Mouse (Mus musculus): ENCODE measurements around the gene Pitpnm3. TPM values are rescaled to one million over a fixed set of nuclear protein-coding genes. Genes with fewer than 3 reads are reported as not detected.

The Pitpnm3 gene
- polyA plus RNA-seq, 1 experiment from 2014 or later, result 0.03 TPM

DNA sequence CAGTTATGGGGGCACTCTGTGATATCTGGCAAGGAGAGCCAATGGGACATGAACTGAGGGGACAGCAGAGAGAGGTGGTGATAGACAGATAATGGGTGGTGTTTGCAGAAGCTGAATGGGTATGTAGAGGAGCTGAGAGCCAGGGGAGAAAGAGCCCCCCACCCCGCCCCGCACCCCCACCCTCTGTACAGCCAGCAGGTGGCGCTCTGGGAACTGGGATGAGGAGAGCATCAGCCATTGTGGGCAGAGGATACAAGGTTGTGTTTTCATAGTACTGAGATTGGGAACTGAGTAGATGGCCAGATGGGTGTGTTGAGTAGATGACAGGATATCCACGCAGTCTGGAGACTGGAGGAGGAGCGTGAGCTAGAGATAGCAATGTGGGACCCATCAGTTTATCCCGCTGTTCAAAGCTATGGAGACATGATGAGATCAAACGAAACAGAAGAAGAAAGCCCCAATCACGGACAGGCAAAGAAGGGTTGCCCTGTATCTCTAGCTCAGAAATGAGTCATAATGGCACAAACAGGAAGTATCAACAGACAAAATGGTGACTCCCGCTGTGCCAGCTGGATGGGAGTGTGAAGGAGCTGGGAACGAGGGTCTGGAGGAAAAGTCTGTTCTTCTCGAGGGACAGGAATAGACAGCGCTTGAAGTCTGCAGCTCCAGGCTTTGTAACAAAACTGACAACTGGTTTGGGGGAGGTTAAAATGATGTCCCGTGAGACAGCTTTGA is 118.9 kb downstream of the Pitpnm3 start:
- H3K27ac ChIP-seq, result no peak overlapping the region
- no peak for DNase-seq (ENCODE audit: low spot score)
- H3K36me3 ChIP-seq, result no peaks in the 10 kb centered on the region
- peaks cover 4% of the 10 kb centered on the region for H3K4me1 ChIP-seq
- H3K9me3 ChIP-seq (replicated peaks), result no peaks in the 10 kb centered on the region
- H3K27me3 ChIP-seq (ENCODE audit: low read depth, poor library complexity, severe bottlenecking), result no peaks in the 10 kb centered on the region; the same call in 1 of the 2 replicates
- WGBS, result 80% methylated on average over 13 of the region's 13 CpGs
- no peak overlapping the region for H3K4me3 ChIP-seq

DNA sequence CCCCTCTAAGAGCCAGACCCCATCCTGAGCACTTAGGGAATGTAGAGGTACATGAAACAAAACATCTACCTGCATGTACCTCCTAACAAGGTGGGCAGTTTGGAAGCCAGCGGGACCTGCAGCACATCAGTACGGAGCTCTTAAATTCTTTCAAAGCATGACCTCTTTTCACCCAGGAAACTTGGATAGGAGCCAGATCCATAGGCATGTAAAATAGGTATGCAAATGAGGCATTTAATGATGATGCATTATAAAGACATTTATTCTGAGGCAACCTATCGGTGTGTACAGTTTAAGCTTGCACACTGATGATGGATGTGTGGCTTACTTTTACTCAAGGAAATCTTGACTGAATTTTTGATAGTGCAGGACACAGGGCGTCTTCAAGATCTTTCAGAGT is 120.9 kb downstream of the Pitpnm3 start:
- H3K9me3 ChIP-seq (replicated peaks), result no peaks in the 10 kb centered on the region
- H3K36me3 ChIP-seq, result no peaks in the 10 kb centered on the region
- no peak overlapping the region for H3K4me3 ChIP-seq
- WGBS, result 92% methylated on average over 4 of the region's 4 CpGs
- no peak overlapping the region for H3K27ac ChIP-seq
- H3K27me3 ChIP-seq (ENCODE audit: low read depth, poor library complexity, severe bottlenecking), result peaks cover 5% of the 10 kb centered on the region; the same call in 1 of the 2 replicates
- DNase-seq (ENCODE audit: low spot score), result no peak
- peaks cover 10% of the 10 kb centered on the region for H3K4me1 ChIP-seq

DNA sequence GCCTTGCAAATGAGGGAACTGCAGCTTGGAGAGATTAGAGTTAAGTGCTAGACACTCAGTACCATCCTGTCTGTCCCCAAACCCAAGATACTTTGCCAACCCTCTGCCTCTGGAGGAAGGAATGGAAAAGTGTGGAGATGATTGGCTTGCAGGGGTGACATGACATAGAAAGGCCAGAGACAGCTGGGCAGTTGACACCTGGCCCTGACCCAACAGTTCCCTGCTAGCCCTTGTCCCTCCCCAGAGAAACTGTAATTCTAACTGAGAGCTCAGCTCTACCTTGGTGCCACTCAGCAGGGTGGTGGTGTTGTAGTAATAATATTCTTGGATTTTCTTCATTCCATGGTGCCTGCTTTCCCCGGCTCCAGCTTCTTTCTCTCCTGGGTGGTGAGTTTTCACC is 123.6 kb downstream of the Pitpnm3 start:
- no peaks in the 10 kb centered on the region for H3K36me3 ChIP-seq
- peaks cover 10% of the 10 kb centered on the region for H3K4me1 ChIP-seq
- 85% methylated on average over 1 of the region's 1 CpGs for WGBS
- DNase-seq (ENCODE audit: low spot score), result no peak
- H3K9me3 ChIP-seq (replicated peaks), result no peaks in the 10 kb centered on the region
- no peak overlapping the region for H3K27ac ChIP-seq
- 0 out of 2 replicates have a peak, but pooled peaks cover 5% of the 10 kb centered on the region for H3K27me3 ChIP-seq (ENCODE audit: low read depth, poor library complexity, severe bottlenecking)
- no peak overlapping the region for H3K4me3 ChIP-seq

DNA sequence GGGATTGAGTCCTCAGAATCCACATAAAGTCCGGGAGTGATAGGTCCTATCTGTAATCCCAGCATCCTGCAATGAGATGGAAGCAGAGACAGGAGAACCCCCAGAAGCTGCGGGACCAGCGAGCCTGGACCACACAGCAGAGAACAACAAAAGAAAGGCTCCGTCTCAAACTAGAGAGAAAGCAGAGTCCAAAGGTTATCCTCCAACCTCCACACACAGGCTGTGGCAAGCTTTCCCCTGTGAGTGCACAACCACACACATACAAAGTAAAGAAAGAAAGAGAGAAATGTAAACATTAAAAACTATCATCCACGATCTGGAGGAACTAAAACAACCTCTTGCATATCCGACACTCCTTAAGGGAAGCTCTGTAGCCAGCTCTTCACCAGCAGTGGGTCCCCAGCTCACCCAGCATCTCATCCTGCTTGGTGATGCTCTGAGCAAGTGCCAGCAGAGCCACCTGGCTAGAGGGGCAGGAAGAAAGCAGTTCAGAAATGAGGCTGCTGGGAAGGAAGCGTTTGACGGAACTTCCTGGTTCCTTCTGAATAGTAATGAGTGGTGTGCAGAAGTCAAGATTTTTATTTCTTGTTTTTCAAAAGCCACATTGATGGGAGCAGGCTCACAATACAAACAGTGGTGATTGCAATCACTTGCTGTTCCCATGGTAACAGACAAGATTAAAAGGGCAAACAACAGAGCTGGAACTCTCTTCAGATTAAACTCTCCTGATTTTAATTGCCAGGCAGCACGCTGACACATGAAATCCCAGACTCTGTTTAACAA is 124.4 kb downstream of the Pitpnm3 start:
- no peak overlapping the region for H3K27ac ChIP-seq

DNA sequence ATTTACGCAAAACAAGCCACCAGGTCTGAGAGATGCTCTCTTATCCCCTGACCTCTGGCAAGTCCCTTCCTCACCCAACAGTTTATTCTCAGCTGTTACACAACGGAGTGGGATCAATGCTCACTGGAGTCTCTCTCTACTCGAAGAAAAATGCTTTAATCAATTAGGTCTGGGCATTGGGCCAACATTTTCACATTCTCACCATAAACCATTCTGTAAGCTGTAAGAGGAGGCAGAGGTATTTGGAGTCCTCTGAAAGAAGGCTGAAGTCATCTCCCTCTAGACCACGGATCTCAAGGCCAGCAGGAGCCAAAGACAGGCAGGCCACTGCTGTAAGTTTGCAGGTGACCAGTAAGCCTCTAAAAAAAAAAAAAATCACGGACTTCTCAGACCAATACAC is 125.2 kb downstream of the Pitpnm3 start:
- Histone ChIP-seq H3K4me3 (no peak overlapping the region), H3K36me3 (no peaks in the 10 kb centered on the region), H3K9me3 (replicated peaks) (no peaks in the 10 kb centered on the region), H3K27ac (no peak overlapping the region), H3K4me1 (peaks cover 10% of the 10 kb centered on the region), H3K27me3 (ENCODE audit: low read depth, poor library complexity, severe bottlenecking) (0 out of 2 replicates have a peak, but pooled peaks cover 5% of the 10 kb centered on the region)
- 76% methylated on average over 5 of the region's 5 CpGs for WGBS
- no peak for DNase-seq (ENCODE audit: low spot score)

More for the DNA sequence above, 124.4 kb downstream of the Pitpnm3 start:
- Histone ChIP-seq H3K9me3 (replicated peaks) (no peaks in the 10 kb centered on the region), H3K4me1 (peaks cover 10% of the 10 kb centered on the region), H3K36me3 (no peaks in the 10 kb centered on the region), H3K4me3 (no peak overlapping the region), H3K27me3 (ENCODE audit: low read depth, poor library complexity, severe bottlenecking) (0 out of 2 replicates have a peak, but pooled peaks cover 5% of the 10 kb centered on the region)
- WGBS, result 75% methylated on average over 9 of the region's 9 CpGs
- no peak for DNase-seq (ENCODE audit: low spot score)

DNA sequence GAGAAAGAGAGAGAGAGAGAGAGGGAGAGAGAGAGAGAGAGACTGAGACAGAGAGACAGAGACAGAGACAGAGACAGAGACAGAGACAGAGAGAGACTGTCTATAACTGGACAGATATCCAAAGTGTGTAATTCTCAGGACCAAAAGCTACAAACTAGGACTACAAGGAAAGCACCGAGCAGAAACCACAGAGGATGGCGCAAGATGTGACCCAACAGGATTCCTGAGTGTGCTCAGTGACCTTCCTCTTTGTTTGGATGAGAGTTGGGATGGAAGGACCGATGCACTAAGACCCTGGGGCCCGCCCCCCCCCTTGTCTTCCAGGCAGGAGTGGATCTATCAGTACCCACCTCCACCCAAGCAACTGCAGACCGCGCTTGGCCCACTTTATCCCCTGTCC is 130.0 kb downstream of the Pitpnm3 start:
- peaks cover 6% of the 10 kb centered on the region; the same call in 1 of the 2 replicates for H3K4me1 ChIP-seq
- 91% methylated on average over 6 of the region's 6 CpGs for WGBS

DNA sequence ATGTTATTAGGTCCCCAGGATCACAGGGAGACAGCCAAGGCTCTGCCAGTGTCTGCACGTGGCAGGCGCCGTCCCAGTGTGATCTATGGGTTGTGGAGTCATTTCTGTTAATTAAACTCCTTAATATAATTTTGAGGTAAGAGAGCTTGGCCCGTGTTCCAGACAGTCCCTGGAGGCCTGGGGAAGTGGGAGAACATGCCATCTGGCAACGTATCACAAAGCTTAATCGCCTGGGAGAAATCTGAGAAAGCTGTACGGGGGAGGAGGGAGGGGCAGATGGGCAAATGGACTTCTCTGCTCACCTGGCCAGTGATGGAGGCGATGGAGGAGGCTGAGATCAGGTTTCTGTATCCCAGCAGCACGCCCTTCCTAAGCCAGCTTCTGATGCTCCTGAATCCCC is 132.4 kb downstream of the Pitpnm3 start:
- H3K27me3 ChIP-seq (ENCODE audit: low read depth, poor library complexity, severe bottlenecking), result no peaks in the 10 kb centered on the region
- H3K36me3 ChIP-seq, result no peaks in the 10 kb centered on the region
- no peak overlapping the region for H3K4me3 ChIP-seq
- 61% methylated on average over 9 of the region's 9 CpGs for WGBS
- H3K4me1 ChIP-seq, result peaks cover 6% of the 10 kb centered on the region; the same call in 1 of the 2 replicates
- no peaks in the 10 kb centered on the region for H3K9me3 ChIP-seq (replicated peaks)
- H3K27ac ChIP-seq, result no peak overlapping the region
- no peak for DNase-seq (ENCODE audit: low spot score)

More for the DNA sequence above, 130.0 kb downstream of the Pitpnm3 start:
- Histone ChIP-seq H3K27ac (no peak overlapping the region), H3K36me3 (no peaks in the 10 kb centered on the region), H3K27me3 (ENCODE audit: low read depth, poor library complexity, severe bottlenecking) (0 out of 2 replicates have a peak, but pooled peaks cover 2% of the 10 kb centered on the region), H3K4me3 (no peak overlapping the region), H3K9me3 (replicated peaks) (no peaks in the 10 kb centered on the region)
- DNase-seq (ENCODE audit: low spot score), result no peak

DNA sequence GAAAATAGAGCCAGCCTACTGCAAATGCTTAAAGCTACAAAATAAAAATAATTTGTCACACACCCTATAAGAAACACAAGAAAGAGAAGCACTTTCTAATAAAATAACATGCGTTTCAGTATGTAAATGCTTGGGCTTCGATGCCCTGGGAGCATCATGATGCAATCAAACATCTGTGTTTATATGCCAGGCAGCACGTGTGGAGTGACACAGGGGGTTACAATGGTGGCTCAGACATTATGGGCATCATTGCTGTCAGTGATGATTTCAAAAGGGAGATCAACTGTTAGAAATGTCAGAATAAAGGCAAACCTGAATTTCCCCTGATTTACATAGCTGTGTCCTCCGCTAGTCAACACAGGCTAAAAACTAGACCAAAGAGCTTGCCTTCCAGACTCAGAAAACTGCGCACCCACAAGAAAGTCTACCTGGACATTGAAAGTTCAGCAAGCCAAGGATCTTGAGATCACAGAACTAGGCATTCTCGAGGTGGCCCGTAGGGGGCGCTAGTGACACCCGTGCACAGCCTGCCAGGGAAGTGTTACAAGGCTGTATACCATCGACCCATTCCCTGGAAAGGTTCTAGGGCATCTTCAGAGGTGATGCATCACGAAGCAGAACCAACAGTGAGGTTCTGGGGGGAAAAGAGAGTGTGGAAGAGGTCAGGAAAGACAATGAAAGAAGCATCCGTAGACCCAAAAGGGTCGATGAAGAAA is 133.3 kb downstream of the Pitpnm3 start:
- no peaks in the 10 kb centered on the region for H3K36me3 ChIP-seq
- H3K4me3 ChIP-seq, result no peak overlapping the region
- WGBS, result 53% methylated on average over 13 of the region's 13 CpGs
- no peak overlapping the region for H3K27ac ChIP-seq
- no peaks in the 10 kb centered on the region for H3K27me3 ChIP-seq (ENCODE audit: low read depth, poor library complexity, severe bottlenecking)
- H3K4me1 ChIP-seq, result peaks cover 6% of the 10 kb centered on the region; the same call in 1 of the 2 replicates
- no peaks in the 10 kb centered on the region for H3K9me3 ChIP-seq (replicated peaks)
- no peak for DNase-seq (ENCODE audit: low spot score)

DNA sequence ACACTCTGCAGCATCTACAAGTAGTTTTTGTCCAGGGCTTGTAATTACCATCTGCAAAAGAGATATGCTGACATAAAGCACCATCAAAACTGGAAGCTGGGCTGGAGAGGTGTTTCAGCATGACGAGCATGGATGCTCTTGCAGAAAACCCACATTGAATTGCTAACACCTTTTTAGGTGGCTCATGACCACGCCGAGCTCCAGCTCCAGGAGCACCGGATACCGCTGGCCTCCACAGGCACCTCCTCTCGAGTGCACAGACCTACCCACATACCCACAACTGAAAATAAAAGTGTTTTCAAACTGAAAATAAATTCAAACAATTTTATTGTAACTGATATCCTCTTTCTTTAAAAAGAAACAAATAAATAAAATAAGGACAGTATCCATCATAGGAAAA is 135.4 kb downstream of the Pitpnm3 start:
- Histone ChIP-seq H3K36me3 (no peaks in the 10 kb centered on the region), H3K27me3 (ENCODE audit: low read depth, poor library complexity, severe bottlenecking) (no peaks in the 10 kb centered on the region), H3K27ac (no peak overlapping the region), H3K4me3 (no peak overlapping the region), H3K4me1 (peaks cover 18% of the 10 kb centered on the region), H3K9me3 (replicated peaks) (no peaks in the 10 kb centered on the region)
- no peak for DNase-seq (ENCODE audit: low spot score)
- WGBS, result 85% methylated on average over 6 of the region's 6 CpGs

Other genes starting within 250 kb of the Pitpnm3 start
- 0.33 and 0.39 TPM in 2 replicates for gene Aipl1, start 98.3 kb downstream of the Pitpnm3 start, polyA plus RNA-seq (2016; fragmentation: Nextera tagmentation; extraction: Ambion mirVana)
- gene Pimreg, start 93.7 kb downstream of the Pitpnm3 start, polyA plus RNA-seq (2016; fragmentation: Nextera tagmentation; extraction: Ambion mirVana), result 192 and 213 TPM in 2 replicates
- 0.68 and 0.83 TPM in 2 replicates for gene Gm43951, start 71.1 kb upstream of the Pitpnm3 start, polyA plus RNA-seq (2016; fragmentation: Nextera tagmentation; extraction: Ambion mirVana)
- 11.7 and 13.2 TPM in 2 replicates for gene 4933427D14Rik, start 71.7 kb upstream of the Pitpnm3 start, polyA plus RNA-seq (2016; fragmentation: Nextera tagmentation; extraction: Ambion mirVana)
- 190 and 199 TPM in 2 replicates for gene Txndc17, start 71.8 kb upstream of the Pitpnm3 start, polyA plus RNA-seq (2016; fragmentation: Nextera tagmentation; extraction: Ambion mirVana)
- gene Med31, start 79.8 kb upstream of the Pitpnm3 start, polyA plus RNA-seq (2016; fragmentation: Nextera tagmentation; extraction: Ambion mirVana), result 44.7 and 47.4 TPM in 2 replicates
- 0.10 and 0.20 TPM in 2 replicates for gene Slc13a5, start 131.4 kb upstream of the Pitpnm3 start, polyA plus RNA-seq (2016; fragmentation: Nextera tagmentation; extraction: Ambion mirVana)
- 2.5 and 4.1 TPM in 2 replicates for gene Xaf1, start 165.9 kb upstream of the Pitpnm3 start, polyA plus RNA-seq (2016; fragmentation: Nextera tagmentation; extraction: Ambion mirVana)
- not detected in 2 replicates for gene Fbxo39, start 178.7 kb upstream of the Pitpnm3 start, polyA plus RNA-seq (2016; fragmentation: Nextera tagmentation; extraction: Ambion mirVana)
- 5.0 and 5.4 TPM in 2 replicates for gene Tekt1, start 226.7 kb upstream of the Pitpnm3 start, polyA plus RNA-seq (2016; fragmentation: Nextera tagmentation; extraction: Ambion mirVana)